Mouse (Mus musculus) G1E-ER4 (cell line): ENCODE results near the gene Akap8. TPM values are rescaled to one million over a fixed set of nuclear protein-coding genes. Genes with fewer than 3 reads are reported as not detected.

Experiments
- GATA1 ChIP-seq: IDR thresholded peaks from one replicate; pipeline ENCODE4 v1.8.0; 2012; ENCODE audit warnings: low read length, inconsistent platforms
- polyA plus RNA-seq: library from polyadenylated mRNA; stranded (reverse); fragments of >175 nt; gene quantifications from 2 replicates; pipeline ENCODE4 v1.2.3, GENCODE M21; 2012

The Akap8 gene
- 365 and 407 TPM in 2 replicates for polyA plus RNA-seq

DNA sequence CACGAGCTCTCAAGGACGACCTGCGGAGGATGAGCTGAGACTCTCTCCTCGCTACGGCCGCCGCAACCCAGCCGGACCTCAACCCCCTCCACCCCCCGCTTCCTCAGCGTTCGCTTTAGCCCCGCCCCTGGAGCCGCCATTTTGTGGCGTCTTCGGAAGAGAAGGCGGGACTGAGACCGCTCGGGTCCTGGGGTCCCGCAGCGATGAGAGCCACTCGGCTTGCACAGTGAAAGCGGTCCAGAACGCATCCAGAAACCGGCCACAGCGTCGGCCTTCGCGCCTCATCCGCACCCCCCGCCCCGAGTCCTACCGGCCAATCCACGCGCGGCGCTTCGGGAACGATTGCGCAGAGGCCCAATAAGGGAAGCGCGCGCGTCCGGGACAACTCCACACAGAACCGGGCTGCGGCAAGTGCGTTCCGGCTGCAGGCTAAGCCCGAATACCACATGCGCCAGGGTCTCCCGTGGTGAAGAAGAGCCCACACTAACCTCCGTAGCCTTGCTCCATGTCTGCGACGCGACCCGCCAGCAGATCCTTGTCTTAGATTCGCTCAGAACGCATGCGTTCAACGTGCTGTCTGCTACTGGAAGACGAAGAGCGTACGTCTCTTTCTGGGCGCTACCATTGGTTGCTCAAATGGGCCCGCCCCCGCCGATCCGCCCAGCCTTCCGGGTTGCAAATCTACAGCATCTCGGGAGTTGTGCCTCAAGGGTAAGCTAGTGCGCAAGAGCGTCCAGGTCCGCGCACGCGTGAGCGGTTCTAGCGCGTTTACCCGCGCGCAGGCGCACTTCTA is at the start of gene Akap8:
Gene Akap8 (minus strand): TSS at position 642 of the 793 bp plus-strand sequence.
- TF ChIP-seq GATA1: no peak

DNA sequence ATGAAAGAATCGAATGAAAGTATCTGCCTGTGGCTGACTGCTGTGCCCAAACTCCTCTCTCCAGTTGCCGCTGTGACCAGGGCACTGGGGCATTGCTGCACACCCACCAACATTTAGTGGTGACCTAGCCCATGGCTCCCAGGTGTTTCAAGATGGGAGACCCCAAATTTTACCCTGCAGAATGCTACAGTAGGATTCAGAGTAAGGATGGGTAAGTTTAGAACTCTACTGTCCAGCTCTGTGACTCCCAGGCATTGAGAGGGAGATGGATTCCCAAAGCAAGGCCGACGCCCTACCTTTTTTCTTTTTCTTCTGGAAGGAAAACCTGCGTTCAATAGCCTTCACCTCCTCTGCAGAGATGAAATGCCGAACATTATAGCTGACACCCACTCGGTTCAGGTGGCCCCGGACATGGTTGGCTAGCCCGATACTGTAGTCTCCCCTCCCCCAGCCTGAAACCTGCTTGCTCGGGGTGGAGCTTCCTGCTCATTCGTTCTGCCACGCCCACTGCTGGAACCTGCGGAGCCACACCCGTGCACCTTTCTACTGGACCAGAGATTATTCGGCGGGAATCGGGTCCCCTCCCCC is 48.0 kb upstream of the Akap8 start:
- TF ChIP-seq GATA1: no peak

DNA sequence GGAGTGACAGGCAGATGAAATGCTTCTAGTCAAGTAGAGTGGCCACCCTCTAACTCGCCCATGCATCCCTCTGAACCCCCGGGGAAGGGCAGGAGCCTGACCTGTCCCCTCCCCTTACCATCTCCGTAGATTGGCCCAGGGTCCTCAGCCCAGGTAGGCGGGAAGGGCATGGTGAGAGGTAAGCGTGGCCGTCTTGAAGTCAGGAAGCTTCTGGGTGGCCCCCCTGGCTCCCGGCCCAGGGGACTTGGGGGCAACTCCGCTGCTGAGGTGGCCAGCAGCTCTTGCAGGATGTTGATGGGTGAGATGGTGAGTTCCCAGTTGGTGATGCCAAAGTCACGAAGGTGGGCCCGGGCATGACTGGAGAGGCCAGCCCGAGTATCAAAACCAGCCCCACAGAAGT is 46.7 kb upstream of the Akap8 start:
- TF ChIP-seq GATA1: no peak

DNA sequence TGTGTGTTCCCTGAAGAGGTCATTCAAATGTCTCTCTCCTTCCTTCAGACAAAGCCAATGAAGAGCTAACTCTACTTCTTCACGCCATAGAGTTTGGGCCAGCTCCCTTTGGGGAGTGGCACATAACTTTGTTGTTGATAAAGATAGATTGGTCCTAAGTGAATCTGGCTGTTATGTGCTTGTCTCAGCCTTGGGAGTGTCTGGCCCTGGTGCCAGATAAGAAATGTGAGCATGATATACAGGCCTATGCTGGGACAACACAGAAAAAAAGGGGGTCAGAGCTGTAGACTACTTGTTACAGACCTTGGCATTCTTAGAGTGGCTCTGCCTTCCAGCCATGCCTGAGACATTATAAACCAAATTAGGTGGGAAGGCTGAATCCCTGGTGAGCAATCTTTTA is 44.3 kb upstream of the Akap8 start:
- no peak for TF ChIP-seq GATA1

DNA sequence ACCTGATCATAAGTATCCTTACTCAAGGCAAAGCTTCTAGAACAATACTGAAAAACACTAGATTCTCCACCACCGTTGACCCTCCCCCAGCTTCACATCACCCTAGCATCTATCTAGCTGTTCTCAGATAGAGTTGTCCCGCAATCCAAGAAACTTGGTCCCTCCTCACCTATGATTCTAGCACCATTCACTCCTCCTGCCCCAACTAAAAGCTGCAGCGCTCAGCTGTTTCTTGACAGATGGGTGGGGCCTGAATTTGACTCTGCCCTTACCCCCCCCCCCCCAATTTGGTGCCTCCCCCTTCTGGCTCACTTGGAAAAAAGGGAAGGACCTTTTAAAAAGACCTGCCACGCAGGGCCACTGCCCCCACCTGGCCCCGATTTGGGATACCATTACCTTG is 43.8 kb upstream of the Akap8 start:
- TF ChIP-seq GATA1: no peak

DNA sequence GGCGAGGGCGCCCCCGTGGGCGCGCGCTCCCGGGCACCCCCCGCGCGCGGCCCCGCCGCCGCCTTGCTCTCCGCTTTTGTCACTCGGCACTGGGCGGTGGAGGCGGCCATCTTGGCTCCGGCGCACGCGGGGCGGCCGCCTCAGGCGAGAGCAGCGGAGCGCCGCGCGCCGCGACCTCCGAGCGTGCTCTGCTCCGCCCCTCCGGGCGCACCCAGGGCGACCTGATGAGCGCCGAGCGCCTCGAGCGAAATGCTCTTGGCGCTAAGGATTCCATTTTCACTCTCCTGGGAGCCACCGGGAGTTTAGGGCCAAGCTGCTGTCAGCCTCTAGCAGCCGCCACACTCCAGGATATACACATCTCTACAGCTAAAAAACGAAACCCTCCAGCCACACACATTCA is 43.3 kb upstream of the Akap8 start:
- no peak for TF ChIP-seq GATA1

DNA sequence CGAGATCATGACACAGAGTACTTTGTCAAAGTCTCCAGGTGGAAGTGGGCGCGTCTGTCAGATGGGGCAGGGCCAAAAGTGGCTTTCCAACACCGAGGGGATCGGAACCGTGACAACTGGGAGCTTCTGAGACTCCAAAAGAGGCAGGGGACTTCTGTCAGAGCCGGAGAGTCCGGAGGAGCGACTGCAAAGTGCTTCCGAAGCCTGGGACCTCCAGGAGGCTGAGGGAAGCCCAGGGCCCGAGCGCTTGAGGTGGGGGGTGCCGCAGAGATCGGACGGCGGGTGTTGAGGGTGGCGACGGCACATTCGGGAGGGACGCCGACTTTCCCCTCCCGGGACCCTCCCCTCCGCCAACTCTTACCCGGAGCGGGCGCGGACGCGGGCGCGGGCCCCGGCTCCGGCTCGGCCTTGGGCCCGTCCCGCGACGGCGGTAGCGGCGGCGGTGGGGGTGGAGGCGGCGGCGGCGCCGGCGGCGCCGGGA is 42.8 kb upstream of the Akap8 start:
- no peak for TF ChIP-seq GATA1

DNA sequence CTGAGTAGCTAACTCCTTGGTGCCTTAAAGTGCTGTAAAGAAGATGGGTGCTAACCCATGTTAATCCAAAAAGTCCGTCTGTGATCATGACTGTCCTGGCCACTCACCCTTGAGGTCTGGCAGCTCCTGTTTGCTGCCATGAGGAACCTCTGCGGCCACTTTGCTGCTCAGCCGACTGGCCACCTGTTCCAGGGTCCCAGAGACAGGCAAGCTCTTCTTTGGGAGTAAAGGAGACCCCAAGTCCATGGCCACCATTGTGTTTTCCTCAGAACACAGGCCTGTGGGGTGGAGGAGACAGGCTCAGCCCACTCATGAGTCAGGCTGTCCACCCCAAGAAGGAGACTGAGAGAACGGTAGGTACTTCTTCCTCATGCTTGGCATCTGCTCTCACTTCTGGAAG is 41.6 kb upstream of the Akap8 start:
- no peak for TF ChIP-seq GATA1

DNA sequence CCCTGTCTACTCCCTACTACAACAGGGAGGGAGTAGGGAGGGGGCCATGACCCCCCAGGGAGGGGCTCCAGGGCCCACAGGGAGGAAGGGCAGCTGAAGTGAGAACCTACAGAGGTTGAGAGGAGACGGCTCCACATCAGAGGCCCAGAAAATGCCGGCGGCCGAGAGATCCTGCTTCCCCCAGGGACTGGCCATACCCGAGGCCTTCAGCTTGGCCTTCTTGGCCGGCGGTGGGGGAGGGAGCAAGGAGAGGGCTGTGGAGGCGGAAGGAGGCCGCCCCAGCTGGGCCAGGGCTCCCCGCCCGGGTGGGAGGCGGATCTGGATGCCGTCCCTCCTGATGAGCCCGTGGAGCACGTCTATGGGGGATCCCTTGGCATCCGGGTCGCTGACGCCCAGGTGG is 38.9 kb upstream of the Akap8 start:
- no peak for TF ChIP-seq GATA1

DNA sequence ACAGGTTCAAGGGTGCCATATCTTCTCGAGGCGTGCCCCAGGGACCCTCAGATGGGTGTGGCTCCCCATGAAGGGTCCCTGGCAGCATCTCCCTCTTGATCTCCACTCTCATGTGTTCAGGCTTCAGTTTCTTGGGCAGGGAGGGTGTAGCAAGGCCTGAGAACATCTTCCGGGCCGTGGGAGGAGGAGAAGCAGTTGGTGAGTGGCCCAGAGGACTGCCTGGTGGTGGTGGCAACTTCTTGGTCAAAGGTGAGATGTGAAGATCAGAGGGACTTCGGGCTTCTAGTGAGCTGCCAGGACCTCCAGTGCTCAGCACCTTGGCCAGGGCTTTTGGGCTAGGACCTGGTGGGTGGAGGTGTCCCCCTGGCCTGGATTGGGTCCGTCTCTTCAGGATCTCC is 37.9 kb upstream of the Akap8 start:
- TF ChIP-seq GATA1: no peak

DNA sequence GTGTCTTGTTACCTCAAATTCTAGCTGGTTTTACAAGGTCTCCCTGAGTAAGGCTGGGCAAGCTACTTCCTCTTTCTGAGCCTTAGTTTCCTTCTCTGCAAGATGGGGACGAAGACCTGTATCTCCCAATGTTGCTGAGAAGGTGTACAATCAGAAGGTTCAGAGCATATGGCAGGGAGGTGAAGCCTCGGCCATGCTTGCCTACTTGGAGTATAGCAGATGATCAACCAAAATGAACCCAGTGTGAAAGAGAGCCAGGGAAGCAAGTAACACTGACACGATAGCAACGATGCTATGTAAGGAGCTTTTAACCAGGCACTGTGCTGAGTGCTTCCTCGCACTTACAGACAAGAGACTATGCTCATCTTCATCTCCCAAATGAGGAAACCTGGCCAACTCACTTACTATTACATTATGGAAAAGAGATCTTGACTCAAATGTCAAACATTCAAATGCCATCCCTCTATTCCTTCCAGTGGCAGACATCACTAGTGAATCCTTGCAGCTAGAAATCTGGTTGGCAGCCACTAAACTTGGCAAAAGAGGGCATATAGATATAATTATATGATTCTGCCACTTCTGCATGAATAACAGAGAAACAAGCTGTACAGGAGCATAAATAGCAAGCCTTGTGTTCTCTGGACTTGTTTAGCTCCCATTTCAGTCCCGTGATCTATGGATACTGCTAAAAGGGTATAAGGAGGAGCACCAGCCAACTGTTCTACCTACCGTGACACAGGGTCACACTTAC is 37.3 kb upstream of the Akap8 start:
- no peak for TF ChIP-seq GATA1

DNA sequence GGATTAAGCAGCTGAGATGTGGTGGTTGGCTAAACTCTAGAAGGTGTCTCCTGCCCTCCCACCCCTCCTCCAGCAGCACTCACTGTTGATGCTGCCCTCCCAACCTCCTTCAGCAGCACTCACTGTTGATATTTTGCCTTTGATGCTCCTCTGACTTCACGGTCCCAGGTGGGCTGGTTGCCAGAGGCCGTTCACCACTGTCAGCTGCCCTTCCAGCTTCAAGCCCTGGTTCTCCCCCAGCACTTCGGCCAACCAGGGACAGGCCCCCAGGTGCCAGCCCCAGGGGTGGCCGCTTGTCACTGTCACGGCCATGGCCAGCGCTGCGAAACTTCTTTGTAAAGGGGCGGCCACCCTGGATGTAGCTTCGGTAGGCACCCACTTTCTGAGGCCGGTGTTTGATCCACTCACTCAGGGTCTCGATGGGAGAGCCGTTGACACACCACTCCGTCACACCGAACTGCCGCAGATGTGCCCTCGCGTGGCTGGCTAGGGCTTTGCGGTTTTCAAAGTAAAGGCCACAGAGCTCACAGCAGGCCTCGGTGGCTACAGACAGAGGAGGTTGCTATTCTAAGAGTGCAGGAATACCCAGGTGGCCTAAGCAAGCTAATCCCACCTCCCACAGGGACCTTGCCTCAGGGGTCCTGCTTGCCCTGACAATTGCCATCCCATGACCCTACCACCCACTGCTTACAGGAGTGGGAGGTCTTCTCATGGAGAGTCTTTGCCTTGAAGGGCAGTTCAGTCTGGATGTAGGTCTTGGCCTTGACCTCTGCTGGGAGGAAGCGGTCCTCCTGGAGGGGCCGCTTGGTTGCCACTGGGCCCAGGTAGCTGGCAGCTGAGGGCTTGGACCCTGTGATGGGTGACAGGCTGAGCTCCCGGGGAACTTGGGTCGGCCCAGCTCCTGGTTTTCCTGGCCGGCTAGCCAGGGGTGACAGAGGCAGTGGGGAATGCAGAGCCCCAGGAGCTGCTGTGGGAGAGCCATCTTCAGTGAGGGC is 36.0 kb upstream of the Akap8 start:
- no peak for TF ChIP-seq GATA1

DNA sequence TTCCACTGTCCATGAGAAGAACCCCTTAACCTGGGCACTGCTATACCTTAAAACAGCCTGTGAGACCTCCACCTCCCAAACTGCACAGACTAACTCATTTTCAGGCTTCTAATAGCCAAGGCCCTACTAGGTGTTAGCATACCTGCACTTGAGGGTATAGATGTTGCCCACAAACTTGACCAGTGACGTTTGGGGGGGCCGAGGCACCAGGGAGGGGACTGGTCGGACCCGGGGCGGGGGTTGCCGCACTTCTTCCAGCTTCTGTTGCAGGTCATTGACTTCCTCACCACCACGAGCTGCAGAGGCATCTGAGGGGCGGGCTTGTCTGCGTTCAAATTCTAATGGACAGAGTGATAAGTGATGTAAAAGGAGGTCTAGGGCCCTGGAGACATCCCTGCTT is 35.2 kb upstream of the Akap8 start:
- TF ChIP-seq GATA1: no peak

DNA sequence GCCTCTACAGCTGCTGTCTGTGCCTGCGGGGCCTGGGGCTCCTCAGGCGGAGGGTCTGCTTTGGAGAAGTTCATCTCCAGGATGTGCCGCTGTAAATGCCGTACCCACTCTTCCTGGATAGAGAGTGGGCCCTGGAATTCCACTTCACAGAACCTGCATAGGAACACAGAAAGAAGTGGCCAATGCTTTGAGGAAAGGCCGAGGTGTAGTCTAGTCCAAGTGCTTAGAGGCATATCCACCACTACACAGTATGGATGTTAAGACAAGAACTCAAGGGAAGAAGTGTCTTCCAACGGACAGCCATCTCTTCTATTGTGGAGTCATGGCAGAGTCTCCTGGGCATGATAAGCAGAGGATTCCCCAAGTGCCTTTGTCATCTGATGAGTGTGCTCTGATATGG is 34.0 kb upstream of the Akap8 start:
- TF ChIP-seq GATA1: no peak

DNA sequence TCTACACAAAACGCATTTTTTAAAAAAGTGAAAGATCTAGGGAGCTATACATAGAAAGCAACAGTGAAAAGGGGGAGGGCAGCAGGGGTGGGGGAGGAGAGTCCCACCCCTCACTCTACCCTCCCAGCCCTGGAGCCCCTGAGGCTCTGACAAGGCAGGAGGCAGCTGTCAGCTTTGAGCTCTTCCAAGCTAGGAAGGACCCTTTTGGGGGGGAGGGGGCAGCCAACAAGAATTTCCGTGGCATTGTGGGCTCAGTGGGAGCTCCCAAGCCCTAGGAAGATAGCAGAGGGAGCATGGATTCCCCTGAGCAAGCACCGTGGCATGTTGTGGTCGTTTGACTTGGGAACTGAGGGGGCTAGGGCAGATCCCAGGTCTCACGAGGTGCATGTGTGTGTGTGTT is 33.2 kb upstream of the Akap8 start:
- TF ChIP-seq GATA1: no peak

DNA sequence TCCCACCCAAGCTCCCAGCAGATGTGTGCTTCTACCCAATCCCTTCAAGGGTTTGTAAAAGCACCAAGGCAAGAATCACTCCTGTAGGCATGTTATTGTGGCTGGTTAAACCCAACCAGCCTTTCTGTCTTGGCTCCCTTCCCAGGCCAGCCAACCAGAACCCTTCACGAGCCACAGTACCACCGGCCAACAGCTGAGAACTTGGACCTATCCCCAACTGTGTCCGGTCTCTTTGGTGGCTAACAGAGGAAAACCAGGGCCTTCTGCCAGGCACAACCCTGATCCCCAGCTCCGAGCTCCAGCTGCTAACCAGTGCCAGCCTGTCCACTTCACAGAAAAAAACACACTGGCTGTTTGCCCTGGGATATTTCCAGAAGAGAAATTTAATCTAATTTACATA is 32.7 kb upstream of the Akap8 start:
- TF ChIP-seq GATA1: no peak
